Mouse (Mus musculus) layer of hippocampus, postnatal 10 days (tissue): ENCODE data around the gene Usp28. TPM values are rescaled to one million over a fixed set of nuclear protein-coding genes. Genes with fewer than 3 reads are reported as not detected.

Source experiments
- DNase-seq, 2 experiments: peaks; one replicate each; pipeline ENCODE4 v3.0.0; 2021; ENCODE audit warnings: low spot score in 2 of 2
- total RNA-seq, 2 experiments: library from RNA; stranded (reverse); gene quantifications; 2 replicates each; pipeline ENCODE4 v1.2.3; 2021

Usp28 gene
- total RNA-seq, 2 experiments from 2014 or later: 36.3 to 39.2 TPM

DNA sequence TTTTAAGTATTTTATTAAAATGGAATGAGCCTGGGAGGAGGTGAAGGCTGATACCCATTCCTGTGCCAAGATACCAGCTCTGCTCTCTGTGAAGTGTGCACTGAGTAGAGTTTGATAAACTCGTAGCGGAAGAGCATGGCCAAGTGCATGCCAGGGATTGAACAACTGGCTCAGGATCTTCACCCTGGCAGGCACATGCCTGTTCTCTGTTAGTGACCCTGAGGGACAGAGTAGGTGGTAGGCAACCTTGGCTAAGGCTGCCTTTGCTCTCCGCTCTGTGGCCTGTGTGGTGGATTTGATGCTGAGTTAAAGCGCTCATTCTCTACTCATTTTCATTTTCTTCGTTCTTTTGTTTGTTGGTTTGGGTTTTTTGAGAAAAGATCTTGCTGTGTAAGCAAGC, 36.1 kb downstream of the Usp28 start:
- DNase-seq: no peak

DNA sequence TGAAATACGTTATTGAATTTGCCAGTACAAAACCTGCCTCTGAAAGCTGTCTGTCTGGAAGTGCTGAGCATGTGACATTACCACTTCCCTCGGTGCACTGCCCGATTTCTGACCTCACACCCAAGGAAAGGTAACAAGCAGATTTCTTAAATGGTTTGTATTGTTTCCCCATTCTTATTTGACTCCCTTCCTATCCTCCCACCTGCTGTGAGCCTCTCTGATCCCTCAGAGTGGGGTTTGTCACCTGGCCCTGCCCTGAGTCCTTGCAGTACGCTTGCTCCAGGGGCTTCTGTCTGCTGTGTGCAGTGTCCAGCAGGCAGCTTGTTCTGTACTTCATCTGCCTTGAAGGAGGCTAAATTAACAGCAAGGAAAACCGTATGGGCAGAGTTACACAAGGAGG, 38.8 kb downstream of the Usp28 start:
- DNase-seq: no peak

DNA sequence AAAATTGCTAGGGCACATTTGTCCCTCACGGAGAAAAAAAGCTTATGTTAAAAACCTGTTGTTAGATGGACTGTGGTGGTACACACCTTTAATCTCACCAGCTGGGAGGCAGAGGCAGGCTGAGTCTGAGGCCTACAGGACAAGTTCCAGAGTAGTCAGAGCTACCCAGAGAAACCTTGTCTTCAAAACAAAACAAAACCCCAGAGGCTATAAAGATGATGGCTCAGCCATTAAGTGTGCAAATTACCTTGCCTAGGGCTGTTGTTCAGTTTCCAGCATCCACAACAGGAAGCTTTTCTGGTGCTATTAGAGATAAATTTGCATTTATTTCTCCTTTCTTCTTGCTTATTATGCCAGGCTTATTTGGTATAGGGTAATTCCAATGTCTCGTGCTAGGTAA, 39.4 kb downstream of the Usp28 start:
- no peak for DNase-seq

GRCm38 (mm10) chr9:49034764-49035163, 49.6 kb downstream of the Usp28 start:
- DNase-seq: no peak

DNA sequence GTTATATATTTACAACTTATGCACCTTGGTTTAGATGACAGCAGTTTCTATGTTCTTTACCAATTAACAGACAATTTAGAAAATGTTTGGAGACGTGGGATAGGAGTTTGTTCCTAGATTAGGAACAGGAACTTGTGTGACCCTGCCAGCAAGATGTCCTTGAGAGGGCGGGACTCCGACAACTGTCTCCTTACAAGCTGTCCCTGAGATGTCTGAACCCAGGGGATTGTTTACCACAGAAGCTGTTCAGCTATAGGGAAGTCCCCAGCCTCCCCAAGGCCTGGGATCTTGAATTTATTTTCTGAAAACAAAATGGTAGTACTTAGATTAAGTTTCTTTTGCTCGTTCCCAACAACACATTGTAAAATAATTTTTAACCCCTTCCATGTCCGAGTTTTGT, 65.7 kb downstream of the Usp28 start:
- DNase-seq: no peak

GRCm38 (mm10) chr9:49051349-49051748, 66.2 kb downstream of the Usp28 start:
- peak; percentile 74 to 79 for DNase-seq

GRCm38 (mm10) chr9:49054028-49054427, 68.9 kb downstream of the Usp28 start:
- DNase-seq: no peak

DNA sequence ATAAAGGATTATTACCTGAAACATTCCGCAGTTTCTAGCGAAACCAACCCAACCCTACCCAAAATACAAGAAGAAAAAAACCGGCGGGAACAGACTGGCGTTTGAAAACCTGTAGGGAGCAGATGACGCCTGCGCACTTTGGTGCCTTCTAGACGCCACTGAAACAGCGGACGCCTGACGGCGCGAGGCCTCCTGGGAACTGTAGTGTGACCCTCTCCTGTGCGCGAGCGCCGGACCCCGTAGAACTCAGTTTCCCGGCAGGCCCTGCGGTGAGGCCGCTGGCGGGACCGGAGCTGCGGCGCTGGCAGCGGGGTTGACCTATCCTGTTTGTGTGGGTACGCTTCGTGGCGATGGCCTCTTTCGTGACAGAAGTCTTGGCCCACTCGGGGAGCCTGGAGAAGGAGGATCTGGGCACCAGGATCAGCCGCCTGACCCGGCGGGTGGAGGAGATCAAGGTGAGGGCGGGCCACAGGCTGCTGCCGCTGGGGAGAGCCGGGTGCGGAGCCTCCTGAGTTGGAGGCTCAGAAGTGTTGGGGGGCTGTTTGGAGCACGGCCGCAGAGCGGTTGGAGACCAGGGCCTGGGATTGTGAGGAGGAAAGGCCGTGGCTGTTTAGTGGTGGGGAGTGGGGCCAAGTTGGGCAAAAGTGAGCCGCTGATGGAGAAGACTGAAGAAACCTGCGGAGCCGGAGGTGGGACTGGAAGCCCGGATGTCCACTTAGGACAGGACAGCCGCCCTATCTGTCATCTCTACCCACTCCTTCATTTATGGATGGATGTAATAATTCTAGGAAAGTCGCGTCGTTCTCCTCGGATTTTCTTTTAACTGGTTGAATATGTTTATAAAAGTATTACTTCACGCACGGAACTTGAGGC, 70.4 kb downstream of the Usp28 start, which contains the start of gene Zw10:
TSS of gene Zw10 (plus strand) at position 281 of the 873 bp plus-strand sequence.
- peak; percentile 89 to 92 for DNase-seq

GRCm38 (mm10) chr9:49076847-49077246, 91.7 kb downstream of the Usp28 start:
- DNase-seq: no peak

DNA sequence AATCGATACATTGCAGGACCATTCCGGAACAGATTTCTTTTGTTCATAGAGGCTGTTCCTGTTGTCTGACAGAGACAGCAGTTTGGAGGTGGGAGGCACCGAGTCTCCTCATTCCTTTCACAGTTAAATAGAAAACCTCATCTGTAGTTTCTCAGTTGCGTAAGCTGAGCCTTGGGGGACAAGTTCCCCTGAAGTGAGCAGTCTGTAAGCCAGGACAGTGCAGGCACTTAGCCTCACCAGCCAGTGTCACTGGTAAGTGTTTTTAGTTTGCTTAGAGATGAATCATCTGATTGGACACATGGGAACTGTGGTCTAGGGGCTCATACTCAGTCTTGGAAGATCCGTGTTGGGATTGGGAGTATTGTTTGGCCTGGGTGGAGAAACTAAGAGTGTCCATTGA, 95.9 kb downstream of the Usp28 start, which contains the start of gene Tmprss5:
TSS of gene Tmprss5 (plus strand) at position 154 of the 400 bp plus-strand sequence.
- DNase-seq: no peak

DNA sequence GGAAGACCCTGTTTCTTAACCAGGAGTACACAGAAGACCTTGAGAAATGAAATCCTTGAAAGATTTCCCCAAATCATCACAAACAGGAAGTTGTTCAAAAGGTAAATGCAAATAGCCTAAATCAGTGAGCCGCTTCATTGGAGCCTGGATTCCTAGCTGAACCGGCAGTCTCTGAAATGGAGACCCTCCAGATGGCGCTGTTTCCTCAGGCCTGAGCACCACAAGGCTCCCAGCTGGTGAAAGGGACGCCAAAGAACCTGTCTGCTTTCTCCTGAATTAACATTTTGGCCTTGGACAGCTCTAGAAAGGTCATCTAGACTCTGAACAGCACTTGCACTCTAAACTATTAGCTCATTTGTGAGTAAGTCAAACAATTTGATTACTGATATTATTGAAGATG, 96.4 kb downstream of the Usp28 start:
- DNase-seq: peak; percentile 88 to 89

GRCm38 (mm10) chr9:49087317-49087716, 102.1 kb downstream of the Usp28 start:
- no peak for DNase-seq

Other genes starting within 250 kb of the Usp28 start
- gene Zbtb16, start 149.2 kb upstream of the Usp28 start, total RNA-seq: 10 to 100 TPM; 58.2 to 66.3 TPM
- gene Htr3a, start 74.3 kb upstream of the Usp28 start, total RNA-seq: 1 to 10 TPM; 5.6 to 7.3 TPM
- not detected for gene Htr3b, start 20.4 kb upstream of the Usp28 start, total RNA-seq
- 10 to 100 TPM; 14.9 to 15.4 TPM for gene Zw10, start 70.2 kb downstream of the Usp28 start, total RNA-seq
- gene Tmprss5, start 95.9 kb downstream of the Usp28 start, total RNA-seq: 1 to 10 TPM in 1 of 2 experiments, under 1 TPM in 1; 0.46 to 1.1 TPM